Mouse (Mus musculus) embryo, embryonic 10.5 days (tissue): ENCODE data around the gene Olfr1402.

Source experiments
- DNase-seq: peaks from one replicate; pipeline ENCODE4 v3.0.0-alpha.2; 2015; ENCODE audit warnings: low spot score

Olfr1402 gene

GRCm38 (mm10) chr3:97421920-97422319, at the start of gene Olfr1402:
TSS of gene Olfr1402 (minus strand) at chr3:97422020.
- no peak for DNase-seq

- no peak for DNase-seq
Measured at GRCm38 (mm10) chr3:97455286-97455685, 33.5 kb upstream of the Olfr1402 start.

- no peak for DNase-seq
Measured at GRCm38 (mm10) chr3:97438619-97439018, 16.8 kb upstream of the Olfr1402 start.

- DNase-seq, result peak; percentile 44
Measured at GRCm38 (mm10) chr3:97394289-97394688, 27.5 kb downstream of the Olfr1402 start.

- peak; percentile 62 for DNase-seq
Measured at GRCm38 (mm10) chr3:97393079-97393478, 28.7 kb downstream of the Olfr1402 start.

GRCm38 (mm10) chr3:97370382-97370781, 51.4 kb downstream of the Olfr1402 start:
- peak; percentile 3 for DNase-seq

- DNase-seq, result no peak
Measured at GRCm38 (mm10) chr3:97363418-97364098, 58.3 kb downstream of the Olfr1402 start.

GRCm38 (mm10) chr3:97358448-97358847, 63.4 kb downstream of the Olfr1402 start:
- DNase-seq, result no peak
